Mouse (Mus musculus) embryonic facial prominence, embryonic 14.5 days (tissue): ENCODE results near the gene Parp12. TPM values are rescaled to one million over a fixed set of nuclear protein-coding genes. Genes with fewer than 3 reads are reported as not detected.

ENCODE experiments used
- polyA plus RNA-seq: library from polyadenylated mRNA; unstranded; fragments of >200 nt; fragmentation: Nextera tagmentation; extraction: Ambion mirVana; gene quantifications from 2 replicates; pipeline ENCODE4 v1.2.1, GENCODE M21; 2014

The Parp12 gene
- polyA plus RNA-seq, 1 experiment from 2014 or later: 9.8 TPM

Other genes starting within 250 kb of the Parp12 start
- 2.4 and 4.2 TPM in 2 replicates for gene Tbxas1, start 242.9 kb downstream of the Parp12 start, polyA plus RNA-seq
- 9.3 and 10.7 TPM in 2 replicates for gene Hipk2, start 242.2 kb downstream of the Parp12 start, polyA plus RNA-seq
- gene Kdm7a, start 88.4 kb upstream of the Parp12 start, polyA plus RNA-seq: 5.5 and 6.0 TPM in 2 replicates